Mouse (Mus musculus) MEL (cell line): ENCODE results near the gene Csf2. TPM values are rescaled to one million over a fixed set of nuclear protein-coding genes. Genes with fewer than 3 reads are reported as not detected.
"Not testable (repeated sequence)": the region's sequence is repeated elsewhere in the genome, so short reads cannot be mapped to it uniquely, and the experiment has no call there.

Experiments used
- DNase-seq: peaks from one replicate; pipeline ENCODE4 v3.0.0; 2011; ENCODE audit warnings: low read depth, low spot score
- H3K27ac ChIP-seq: 2 replicates; pipeline ENCODE4 v1.5.1; 2012; ENCODE audit warnings: low read depth, mild to moderate bottlenecking, control low read depth, low read length, moderate library complexity; ENCODE audit not compliant: control insufficient read depth
- H3K27me3 ChIP-seq, 2 experiments: fragments of 150-350 bp in 1 of 2; sonication (generic) in 1 of 2; 2 replicates each; pipeline ENCODE4 v1.6.1; 2012; ENCODE audit warnings: low read length in 2 of 2, mild to moderate bottlenecking in 2 of 2, improper control_type of control experiment in 1 of 2, moderate library complexity in 1 of 2; ENCODE audit not compliant: insufficient read depth in 2 of 2, control insufficient read depth in 1 of 2
- H3K36me3 ChIP-seq, 2 experiments: 2 replicates each; pipeline ENCODE4 v1.6.1; 2012 to 2014; ENCODE audit warnings: low read length in 2 of 2, improper control_type of control experiment in 1 of 2, inconsistent platforms in 1 of 2, mild to moderate bottlenecking in 1 of 2; ENCODE audit not compliant: insufficient read depth in 2 of 2, control insufficient read depth in 1 of 2
- H3K4me1 ChIP-seq, 2 experiments: fragments of 150-350 bp in 1 of 2; sonication (generic) in 1 of 2; 2 replicates each; pipeline ENCODE4 v1.6.1; 2012; ENCODE audit warnings: low read length in 2 of 2, improper control_type of control experiment in 1 of 2, mild to moderate bottlenecking in 1 of 2; ENCODE audit not compliant: insufficient read depth in 2 of 2, control insufficient read depth in 1 of 2
- H3K4me3 ChIP-seq, 2 experiments: fragments of 150-350 bp in 1 of 2; sonication (generic) in 1 of 2; 2 replicates each; pipeline ENCODE4 v1.5.1; 2012; ENCODE audit warnings: low read depth in 2 of 2, low read length in 2 of 2, mild to moderate bottlenecking in 2 of 2, moderate library complexity in 2 of 2, control low read depth in 1 of 2, improper control_type of control experiment in 1 of 2; ENCODE audit not compliant: control insufficient read depth in 1 of 2, insufficient read depth in 1 of 2
- H3K79me2 ChIP-seq: 2 replicates; pipeline ENCODE4 v1.6.1; 2012; ENCODE audit warnings: mild to moderate bottlenecking, low read length, moderate library complexity; ENCODE audit not compliant: control insufficient read depth, poor library complexity, insufficient read depth
- H3K9ac ChIP-seq: 2 replicates; pipeline ENCODE4 v1.6.1; 2012; ENCODE audit warnings: low read depth, mild to moderate bottlenecking, control low read depth, low read length, moderate library complexity; ENCODE audit not compliant: control insufficient read depth, poor library complexity, severe bottlenecking
- H3K9me3 ChIP-seq: fragments of 150-350 bp; sonication (generic); replicated peaks from 2 replicates; pipeline ENCODE4 v1.6.1; 2012; ENCODE audit warnings: mild to moderate bottlenecking, low read length, improper control_type of control experiment, moderate library complexity; ENCODE audit not compliant: insufficient read depth
- CHD1 ChIP-seq: IDR thresholded peaks from 2 replicates; pipeline ENCODE4 v1.6.1; 2012; ENCODE audit warnings: low read depth, mild to moderate bottlenecking, inconsistent platforms, low read length, improper control_type of control experiment
- CTCF ChIP-seq, 3 experiments: IDR thresholded peaks in 2 of 3; conservative IDR thresholded peaks in 1 of 3; 2 replicates each; pipeline ENCODE4 v1.5.1; 2011 to 2012; ENCODE audit warnings: low read length in 3 of 3, low read depth in 2 of 3, mild to moderate bottlenecking in 2 of 3, improper control_type of control experiment in 1 of 3, inconsistent platforms in 1 of 3, mixed read lengths in 1 of 3, moderate library complexity in 1 of 3; ENCODE audit not compliant: control insufficient read depth in 1 of 3, insufficient read depth in 1 of 3, poor library complexity in 1 of 3, severe bottlenecking in 1 of 3
- ELF1 ChIP-seq: IDR thresholded peaks from 2 replicates; pipeline ENCODE4 v1.6.1; 2014; ENCODE audit warnings: low read depth, mild to moderate bottlenecking, inconsistent platforms, low read length, improper control_type of control experiment, moderate library complexity
- MAZ ChIP-seq: IDR thresholded peaks from 2 replicates; pipeline ENCODE4 v1.6.1; 2012; ENCODE audit warnings: low read depth, mild to moderate bottlenecking, inconsistent platforms, low read length, improper control_type of control experiment
- RAD21 ChIP-seq: IDR thresholded peaks from 2 replicates; pipeline ENCODE4 v1.6.1; 2011; ENCODE audit warnings: mild to moderate bottlenecking, low read depth, low read length, improper control_type of control experiment
- RCOR1 ChIP-seq: IDR thresholded peaks from 2 replicates; pipeline ENCODE4 v1.6.1; 2012; ENCODE audit warnings: low read depth, mild to moderate bottlenecking, inconsistent platforms, low read length, improper control_type of control experiment
- SIN3A ChIP-seq: IDR thresholded peaks from 2 replicates; pipeline ENCODE4 v1.6.1; 2012; ENCODE audit warnings: low read length, improper control_type of control experiment, inconsistent platforms
- SMC3 ChIP-seq: IDR thresholded peaks from 2 replicates; pipeline ENCODE4 v1.6.1; 2011; ENCODE audit warnings: low read depth, low read length, improper control_type of control experiment
- TAL1 ChIP-seq: IDR thresholded peaks from 2 replicates; pipeline ENCODE4 v1.6.1; 2012; ENCODE audit warnings: mild to moderate bottlenecking, inconsistent platforms, low read length, moderate library complexity, mixed read lengths
- USF1 ChIP-seq: IDR thresholded peaks from 2 replicates; pipeline ENCODE4 v1.6.1; 2014; ENCODE audit warnings: low read depth, mild to moderate bottlenecking, inconsistent platforms, low read length, improper control_type of control experiment, moderate library complexity
- ZC3H11A ChIP-seq: IDR thresholded peaks from 2 replicates; pipeline ENCODE4 v1.6.1; 2012; ENCODE audit warnings: low read depth, mild to moderate bottlenecking, inconsistent platforms, low read length, improper control_type of control experiment
- ZKSCAN1 ChIP-seq: IDR thresholded peaks from 2 replicates; pipeline ENCODE4 v1.6.1; 2012; ENCODE audit warnings: low read depth, mild to moderate bottlenecking, inconsistent platforms, low read length, improper control_type of control experiment, moderate library complexity
- ZNF384 ChIP-seq: IDR thresholded peaks from 2 replicates; pipeline ENCODE4 v1.6.1; 2012; ENCODE audit warnings: low read depth, mild to moderate bottlenecking, inconsistent platforms, low read length, improper control_type of control experiment
- polyA plus RNA-seq, 2 experiments: library from polyadenylated mRNA; stranded (reverse) in 1 of 2; unstranded in 1 of 2; fragments of >175 nt in 1 of 2; fragments of >200 nt in 1 of 2; gene quantifications; 2 replicates each; pipeline versions ENCODE4 v1.2.1 to v1.2.4; 2012; ENCODE audit warnings: low replicate concordance in 2 of 2, low read depth in 1 of 2; ENCODE audit not compliant: insufficient read length in 2 of 2, insufficient read depth in 1 of 2, missing spikeins in 1 of 2
- total RNA-seq: library from RNA; depleted of rRNA; stranded (reverse); fragments of 300-350 nt; gene quantifications from 2 replicates; pipeline ENCODE4 v1.2.3, GENCODE M21; 2012

The Csf2 gene
- total and polyA plus RNA-seq, 3 experiments: 0.15 TPM; not detected in 2

- TF ChIP-seq ZNF384 (no peak), ZKSCAN1 (no peak), RCOR1 (peak; percentile 70; the same call in 1 of the 2 replicates)
These were observed at the start of gene Csf2 (continued) for GRCm38 (mm10) chr11:54248940-54249717.

GRCm38 (mm10) chr11:54298777-54299176, 49.3 kb upstream of the Csf2 start:
- Histone ChIP-seq H3K27ac (no peak overlapping the region), H3K4me1 (peaks cover 5 to 20% of the 10 kb centered on the region in 2 experiments; a peak in 3 of 4 replicates), H3K9ac (no peak overlapping the region), H3K4me3 (no peak overlapping the region), H3K36me3 (peaks cover 0 to 8% of the 10 kb centered on the region in 2 experiments; a peak in 2 of 4 replicates), H3K9me3 (no peaks in the 10 kb centered on the region), H3K27me3 (peaks cover 0 to 2% of the 10 kb centered on the region in 2 experiments; a peak in 1 of 4 replicates), H3K79me2 (no peaks in the 10 kb centered on the region)
- peak; percentile 62 for DNase-seq
- peak; percentile 74 for TF ChIP-seq SMC3
- TF ChIP-seq SIN3A: no peak; the same call in 1 of the 2 replicates
- TF ChIP-seq USF1: no peak
- TF ChIP-seq RAD21: peak; percentile 73
- TF ChIP-seq TAL1: no peak
- no peak for TF ChIP-seq CHD1
- peak; percentile 61 to 74 (median 70) for TF ChIP-seq CTCF (IDR thresholded peaks at IDR 0.05 in 2 of 3, conservative IDR thresholded peaks at IDR 0.05 in 1 of 3; ENCODE audit: control insufficient read depth in 1 of 3, insufficient read depth in 1 of 3, low read depth in 2 of 3, low read length in 3 of 3, poor library complexity in 1 of 3, severe bottlenecking in 1 of 3)
- TF ChIP-seq ELF1: no peak
- TF ChIP-seq ZC3H11A: peak; percentile 65
- no peak for TF ChIP-seq MAZ

- Histone ChIP-seq H3K4me1 (peaks cover 8 to 22% of the 10 kb centered on the region in 2 experiments), H3K36me3 (peaks cover 0 to 12% of the 10 kb centered on the region in 2 experiments; a peak in 2 of 4 replicates)
- peak; percentile 21 for DNase-seq
- H3K9me3 ChIP-seq, H3K79me2 ChIP-seq, H3K27ac ChIP-seq, H3K9ac ChIP-seq, H3K27me3 ChIP-seq, H3K4me3 ChIP-seq: not testable (repeated sequence)
These were observed 48.0 kb upstream of the Csf2 start for GRCm38 (mm10) chr11:54297471-54297870.
